Mouse (Mus musculus): ENCODE data around the gene Mc3r. TPM values are rescaled to one million over a fixed set of nuclear protein-coding genes. Genes with fewer than 3 reads are reported as not detected.

Gene Mc3r
- polyA plus RNA-seq, 1 experiment from 2014 or later: not detected

- Histone ChIP-seq H3K9ac (ENCODE audit: low read length) (no peak overlapping the region), H3K27ac (ENCODE audit: low read depth) (no peak overlapping the region), H3K27me3 (replicated peaks; ENCODE audit: control insufficient read depth, insufficient read depth, low read length) (no peaks in the 10 kb centered on the region), H3K4me3 (ENCODE audit: low read depth, low read length) (no peak overlapping the region), H3K9me3 (ENCODE audit: control insufficient read depth, low read length) (no peaks in the 10 kb centered on the region), H3K4me1 (replicated peaks; ENCODE audit: control insufficient read depth, insufficient read depth, low read length) (no peaks in the 10 kb centered on the region), H3K36me3 (ENCODE audit: control insufficient read depth, insufficient read depth, low read length) (no peaks in the 10 kb centered on the region), H3K4me2 (ENCODE audit: low read length) (no peak overlapping the region)
- no peak for ATAC-seq (replicated peaks; ENCODE audit: low FRiP score, low TSS enrichment, low read depth)
- WGBS: 69% methylated on average over 1 of the region's 1 CpGs
- no peak for DNase-seq (ENCODE audit: low spot score)
Observed at GRCm38 (mm10) chr2:172298542-172298941, 50.2 kb downstream of the Mc3r start.

- Histone ChIP-seq H3K36me3 (ENCODE audit: control insufficient read depth, insufficient read depth, low read length) (no peaks in the 10 kb centered on the region), H3K27me3 (replicated peaks; ENCODE audit: control insufficient read depth, insufficient read depth, low read length) (no peaks in the 10 kb centered on the region), H3K9ac (ENCODE audit: low read length) (no peak overlapping the region), H3K9me3 (ENCODE audit: control insufficient read depth, low read length) (no peaks in the 10 kb centered on the region), H3K27ac (ENCODE audit: low read depth) (no peak overlapping the region), H3K4me1 (replicated peaks; ENCODE audit: control insufficient read depth, insufficient read depth, low read length) (no peaks in the 10 kb centered on the region), H3K4me3 (ENCODE audit: low read depth, low read length) (no peak overlapping the region), H3K4me2 (ENCODE audit: low read length) (no peak overlapping the region)
- 34% methylated on average over 14 of the region's 14 CpGs for WGBS
- no peak for ATAC-seq (replicated peaks; ENCODE audit: low FRiP score, low TSS enrichment, low read depth)
- DNase-seq (ENCODE audit: low spot score): no peak
Observed at GRCm38 (mm10) chr2:172299126-172299921, 51.0 kb downstream of the Mc3r start.

Other genes starting within 250 kb of the Mc3r start
- 0.05 TPM in 1 of 2 replicates, not detected in the other for gene Cbln4, start 205.0 kb upstream of the Mc3r start, polyA plus RNA-seq (2014; fragmentation: Nextera tagmentation; extraction: Ambion mirVana)
- gene Fam210b, start 97.1 kb downstream of the Mc3r start, polyA plus RNA-seq (2014; fragmentation: Nextera tagmentation; extraction: Ambion mirVana): 9.1 and 9.5 TPM in 2 replicates
- 121 and 127 TPM in 2 replicates for gene Aurka, start 122.0 kb downstream of the Mc3r start, polyA plus RNA-seq (2014; fragmentation: Nextera tagmentation; extraction: Ambion mirVana)
- 44.0 and 45.6 TPM in 2 replicates for gene Cstf1, start 122.2 kb downstream of the Mc3r start, polyA plus RNA-seq (2014; fragmentation: Nextera tagmentation; extraction: Ambion mirVana)
- gene Cass4, start 145.3 kb downstream of the Mc3r start, polyA plus RNA-seq (2014; fragmentation: Nextera tagmentation; extraction: Ambion mirVana): 0.20 and 0.45 TPM in 2 replicates
- 75.2 and 75.3 TPM in 2 replicates for gene Rtf2, start 192.1 kb downstream of the Mc3r start, polyA plus RNA-seq (2014; fragmentation: Nextera tagmentation; extraction: Ambion mirVana)
- gene Gcnt7, start 210.1 kb downstream of the Mc3r start, polyA plus RNA-seq (2014; fragmentation: Nextera tagmentation; extraction: Ambion mirVana): 0.77 and 1.1 TPM in 2 replicates
- 0.27 TPM in 1 of 2 replicates, not detected in the other for gene Fam209, start 224.0 kb downstream of the Mc3r start, polyA plus RNA-seq (2014; fragmentation: Nextera tagmentation; extraction: Ambion mirVana)

Data from intestine, embryonic 14.5 days (tissue).